Mouse (Mus musculus): ENCODE results near the gene Gjb5. TPM values are rescaled to one million over a fixed set of nuclear protein-coding genes. Genes with fewer than 3 reads are reported as not detected.

Gene Gjb5
- total and polyA plus RNA-seq, 3 experiments = not detected

- TF ChIP-seq CHD1 (IDR thresholded peaks at IDR 0.05; ENCODE audit: low read depth, low read length) = no peak
- TF ChIP-seq GABPA (IDR thresholded peaks at IDR 0.05; ENCODE audit: low read depth, low read length) = no peak
- H3K27ac ChIP-seq (ENCODE audit: control insufficient read depth, low read depth, low read length) = no peak overlapping the region
- H3K36me3 ChIP-seq (ENCODE audit: control insufficient read depth in 1 of 2, insufficient read depth in 2 of 2, low read length in 2 of 2) = no peaks in the 10 kb centered on the region
- H3K4me1 ChIP-seq (ENCODE audit: control insufficient read depth in 1 of 2, insufficient read depth in 2 of 2, low read length in 2 of 2) = no peaks in the 10 kb centered on the region
- DNase-seq (ENCODE audit: low read depth, low spot score) = no peak
- no peak overlapping the region for H3K9ac ChIP-seq (ENCODE audit: control insufficient read depth, low read depth, low read length, poor library complexity, severe bottlenecking)
- H3K9me3 ChIP-seq (replicated peaks; ENCODE audit: insufficient read depth, low read length) = no peaks in the 10 kb centered on the region
- H3K4me3 ChIP-seq (ENCODE audit: control insufficient read depth in 1 of 2, insufficient read depth in 1 of 2, low read depth in 2 of 2, low read length in 2 of 2) = no peak overlapping the region
- no peaks in the 10 kb centered on the region for H3K27me3 ChIP-seq (ENCODE audit: control insufficient read depth in 1 of 2, insufficient read depth in 2 of 2, low read length in 2 of 2)
- no peaks in the 10 kb centered on the region for H3K79me2 ChIP-seq (ENCODE audit: control insufficient read depth, insufficient read depth, low read length, poor library complexity)
These were observed 13.0 kb downstream of the Gjb5 start for GRCm38 (mm10) chr4:127345000-127345399.

GRCm38 (mm10) chr4:127341372-127341771 is 16.6 kb downstream of the Gjb5 start:
- Histone ChIP-seq H3K79me2 (ENCODE audit: control insufficient read depth, insufficient read depth, low read length, poor library complexity) (no peaks in the 10 kb centered on the region), H3K27me3 (ENCODE audit: control insufficient read depth in 1 of 2, insufficient read depth in 2 of 2, low read length in 2 of 2) (no peaks in the 10 kb centered on the region), H3K9ac (ENCODE audit: control insufficient read depth, low read depth, low read length, poor library complexity, severe bottlenecking) (no peak overlapping the region), H3K36me3 (ENCODE audit: control insufficient read depth in 1 of 2, insufficient read depth in 2 of 2, low read length in 2 of 2) (no peaks in the 10 kb centered on the region), H3K9me3 (replicated peaks; ENCODE audit: insufficient read depth, low read length) (no peaks in the 10 kb centered on the region), H3K4me3 (ENCODE audit: control insufficient read depth in 1 of 2, insufficient read depth in 1 of 2, low read depth in 2 of 2, low read length in 2 of 2) (no peak overlapping the region), H3K27ac (ENCODE audit: control insufficient read depth, low read depth, low read length) (no peak overlapping the region), H3K4me1 (ENCODE audit: control insufficient read depth in 1 of 2, insufficient read depth in 2 of 2, low read length in 2 of 2) (no peaks in the 10 kb centered on the region)
- no peak for TF ChIP-seq BHLHE40 (IDR thresholded peaks at IDR 0.05; ENCODE audit: borderline replicate concordance, low read depth, low read length)
- TF ChIP-seq MXI1 (IDR thresholded peaks at IDR 0.05; ENCODE audit: low read depth, low read length) = no peak
- no peak for TF ChIP-seq ELF1 (IDR thresholded peaks at IDR 0.05; ENCODE audit: low read depth, low read length)
- no peak for TF ChIP-seq SIN3A (IDR thresholded peaks at IDR 0.05; ENCODE audit: low read length)
- no peak for TF ChIP-seq UBTF (IDR thresholded peaks at IDR 0.05; ENCODE audit: borderline replicate concordance, insufficient read depth, low read depth, low read length)
- TF ChIP-seq USF2 (IDR thresholded peaks at IDR 0.05; ENCODE audit: borderline replicate concordance in 1 of 2, insufficient read depth in 1 of 2, low read depth in 1 of 2, low read length in 2 of 2) = no peak
- TF ChIP-seq KAT2A (conservative IDR thresholded peaks at IDR 0.05; ENCODE audit: low read depth, low read length) = no peak
- TF ChIP-seq CTCF (IDR thresholded peaks at IDR 0.05 in 2 of 3, conservative IDR thresholded peaks at IDR 0.05 in 1 of 3; ENCODE audit: control insufficient read depth in 1 of 3, insufficient read depth in 1 of 3, low read depth in 2 of 3, low read length in 3 of 3, poor library complexity in 1 of 3, severe bottlenecking in 1 of 3) = no peak
- TF ChIP-seq TAL1 (IDR thresholded peaks at IDR 0.05; ENCODE audit: low read length) = no peak
- DNase-seq (ENCODE audit: low read depth, low spot score) = no peak

- TF ChIP-seq RAD21 (IDR thresholded peaks at IDR 0.05; ENCODE audit: low read depth, low read length) = no peak
- TF ChIP-seq SIN3A (IDR thresholded peaks at IDR 0.05; ENCODE audit: low read length) = no peak
- TF ChIP-seq EP300 (IDR thresholded peaks at IDR 0.05; ENCODE audit: low read depth in 1 of 2, low read length in 2 of 2) = no peak
- TF ChIP-seq BHLHE40 (IDR thresholded peaks at IDR 0.05; ENCODE audit: borderline replicate concordance, low read depth, low read length) = no peak
- TF ChIP-seq NELFE (IDR thresholded peaks at IDR 0.05; ENCODE audit: low read depth, low read length) = no peak
- no peak for TF ChIP-seq MXI1 (IDR thresholded peaks at IDR 0.05; ENCODE audit: low read depth, low read length)
- TF ChIP-seq POLR2A (IDR thresholded peaks at IDR 0.05; ENCODE audit: control insufficient read depth in 1 of 2, insufficient read depth in 1 of 2, low read depth in 1 of 2, low read length in 2 of 2, poor library complexity in 1 of 2) = no peak
- no peak for TF ChIP-seq RCOR1 (IDR thresholded peaks at IDR 0.05; ENCODE audit: low read depth, low read length)
- no peak for TF ChIP-seq KAT2A (conservative IDR thresholded peaks at IDR 0.05; ENCODE audit: low read depth, low read length)
- TF ChIP-seq CTCF (IDR thresholded peaks at IDR 0.05 in 2 of 3, conservative IDR thresholded peaks at IDR 0.05 in 1 of 3; ENCODE audit: control insufficient read depth in 1 of 3, insufficient read depth in 1 of 3, low read depth in 2 of 3, low read length in 3 of 3, poor library complexity in 1 of 3, severe bottlenecking in 1 of 3) = no peak
- no peak for TF ChIP-seq USF1 (IDR thresholded peaks at IDR 0.05; ENCODE audit: low read depth, low read length)
- TF ChIP-seq SMC3 (IDR thresholded peaks at IDR 0.05; ENCODE audit: low read depth, low read length) = no peak
- no peak for TF ChIP-seq ZKSCAN1 (IDR thresholded peaks at IDR 0.05; ENCODE audit: low read depth, low read length)
- no peak for TF ChIP-seq JUND (IDR thresholded peaks at IDR 0.05; ENCODE audit: low read depth, low read length)
- TF ChIP-seq NRF1 (IDR thresholded peaks at IDR 0.05; ENCODE audit: insufficient read depth, low read depth, low read length, poor library complexity, severe bottlenecking) = no peak
- TF ChIP-seq TCF12 (IDR thresholded peaks at IDR 0.05; ENCODE audit: low read depth, low read length) = no peak
- no peak for TF ChIP-seq ELF1 (IDR thresholded peaks at IDR 0.05; ENCODE audit: low read depth, low read length)
- TF ChIP-seq MAX (IDR thresholded peaks at IDR 0.05; ENCODE audit: low read length) = no peak
- TF ChIP-seq MYB (IDR thresholded peaks at IDR 0.05; ENCODE audit: low read depth, low read length) = no peak
- no peak for TF ChIP-seq MAZ (IDR thresholded peaks at IDR 0.05; ENCODE audit: low read depth, low read length)
- no peaks in the 10 kb centered on the region for H3K4me1 ChIP-seq (ENCODE audit: control insufficient read depth in 1 of 2, insufficient read depth in 2 of 2, low read length in 2 of 2)
- no peak overlapping the region for H3K27ac ChIP-seq (ENCODE audit: control insufficient read depth, low read depth, low read length)
- no peaks in the 10 kb centered on the region for H3K27me3 ChIP-seq (ENCODE audit: control insufficient read depth in 1 of 2, insufficient read depth in 2 of 2, low read length in 2 of 2)
- H3K9me3 ChIP-seq (replicated peaks; ENCODE audit: insufficient read depth, low read length) = no peaks in the 10 kb centered on the region
- H3K79me2 ChIP-seq (ENCODE audit: control insufficient read depth, insufficient read depth, low read length, poor library complexity) = no peaks in the 10 kb centered on the region
- no peaks in the 10 kb centered on the region for H3K36me3 ChIP-seq (ENCODE audit: control insufficient read depth in 1 of 2, insufficient read depth in 2 of 2, low read length in 2 of 2)
- H3K4me3 ChIP-seq (ENCODE audit: control insufficient read depth in 1 of 2, insufficient read depth in 1 of 2, low read depth in 2 of 2, low read length in 2 of 2) = no peak overlapping the region
- H3K9ac ChIP-seq (ENCODE audit: control insufficient read depth, low read depth, low read length, poor library complexity, severe bottlenecking) = no peak overlapping the region
- DNase-seq (ENCODE audit: low read depth, low spot score) = no peak
These were observed 20.3 kb downstream of the Gjb5 start for GRCm38 (mm10) chr4:127337668-127338067.

All from MEL (cell line).